Mouse (Mus musculus) cerebellum, adult 9-11 months (tissue): ENCODE results near the gene Nop9.
A peak's percentile ranks its signal among the peaks of the same experiment; 100 is the strongest.

Experiments
- DNase-seq: peaks from one replicate; pipeline ENCODE4 v3.0.0; 2022

Gene Nop9

DNA sequence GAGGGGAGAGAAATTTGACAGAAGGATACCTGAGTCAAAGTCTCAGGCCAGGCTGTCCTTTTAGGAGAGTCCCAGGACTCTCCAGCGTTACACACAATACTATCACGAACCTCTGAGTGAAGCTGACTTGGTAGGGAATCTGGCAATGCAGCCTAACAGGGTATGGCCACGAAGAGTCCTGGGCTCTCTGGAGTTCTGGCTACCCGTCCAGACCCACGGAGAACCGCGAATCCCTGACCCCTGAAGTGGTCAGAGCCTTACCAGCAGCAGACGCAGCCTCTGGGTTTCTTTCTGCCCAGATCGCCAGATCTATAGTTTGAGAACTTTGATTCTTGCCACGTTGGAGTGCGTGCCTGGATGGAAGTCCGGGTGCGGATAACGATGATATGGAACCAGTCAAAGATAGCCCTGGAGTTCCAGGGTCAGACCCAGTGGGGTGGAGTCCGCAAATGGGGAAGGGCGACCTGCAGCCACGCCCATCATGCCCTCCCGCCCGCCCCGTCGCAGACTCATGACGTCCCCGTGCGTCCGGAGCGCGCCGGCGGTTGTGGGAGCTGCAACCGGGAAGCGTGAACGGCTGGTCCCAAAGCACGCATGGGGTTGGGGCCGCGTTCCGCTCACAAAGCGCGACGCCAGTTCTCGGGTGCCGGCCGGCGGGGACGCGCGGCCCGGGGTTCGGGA, at the start of gene Nop9, which contains the start of gene Dhrs1:
Gene Nop9, plus strand, starts transcription at position 514 of the 681 bp plus-strand sequence.
Gene Dhrs1, minus strand, starts transcription at position 511 of the 681 bp plus-strand sequence.
- DNase-seq: peak; percentile 84

- DNase-seq: no peak
Observed at GRCm38 (mm10) chr14:55697226-55697625, 48.3 kb upstream of the Nop9 start.

DNA sequence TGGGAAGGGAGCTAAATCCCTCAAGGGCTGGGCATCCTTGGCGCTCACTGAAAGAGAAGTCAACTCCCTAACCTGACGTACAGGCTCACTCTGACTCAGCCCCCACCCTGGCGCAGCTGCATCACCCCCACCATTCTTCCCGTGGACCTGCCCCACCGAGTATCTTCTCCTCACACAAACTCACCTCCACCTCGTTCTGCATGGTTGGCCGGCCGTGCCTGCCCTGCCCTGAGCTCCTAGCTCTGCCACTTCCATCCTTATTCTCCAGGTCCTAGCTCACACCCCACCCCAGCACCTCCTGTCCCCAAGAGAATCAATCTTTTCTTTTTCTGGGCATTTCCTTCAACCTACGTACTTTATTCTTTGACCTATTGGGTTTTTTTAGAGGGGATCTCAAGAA, 44.4 kb upstream of the Nop9 start:
- DNase-seq: no peak

- DNase-seq: no peak
Observed at GRCm38 (mm10) chr14:55702761-55703160, 42.7 kb upstream of the Nop9 start.

GRCm38 (mm10) chr14:55706051-55706600, 39.4 kb upstream of the Nop9 start:
- no peak for DNase-seq

DNA sequence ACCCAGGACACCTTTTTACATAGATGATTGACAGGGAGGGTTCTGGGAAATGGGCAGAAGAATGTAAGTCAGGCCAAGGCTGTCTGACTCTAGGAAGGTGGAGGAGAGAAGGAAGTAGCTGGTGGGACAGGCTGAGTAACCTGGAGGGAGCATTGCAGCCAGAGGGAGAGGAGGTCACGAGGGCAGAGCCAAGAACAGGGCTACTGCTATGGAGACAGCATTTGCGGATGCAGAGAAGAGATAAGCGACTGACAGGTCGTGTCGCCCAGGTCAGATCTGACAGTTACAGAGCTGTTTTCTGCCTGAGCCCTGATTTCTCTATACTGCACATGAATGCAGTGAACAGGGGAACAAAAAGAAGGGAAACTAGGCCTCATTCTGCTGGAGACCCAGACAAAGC, 38.1 kb upstream of the Nop9 start:
- no peak for DNase-seq

- DNase-seq: no peak
Observed at GRCm38 (mm10) chr14:55709509-55709908, 36.0 kb upstream of the Nop9 start.

- DNase-seq: no peak
Observed at GRCm38 (mm10) chr14:55711786-55712185, 33.7 kb upstream of the Nop9 start.

- no peak for DNase-seq
Observed at GRCm38 (mm10) chr14:55713007-55713728, 32.3 kb upstream of the Nop9 start.

DNA sequence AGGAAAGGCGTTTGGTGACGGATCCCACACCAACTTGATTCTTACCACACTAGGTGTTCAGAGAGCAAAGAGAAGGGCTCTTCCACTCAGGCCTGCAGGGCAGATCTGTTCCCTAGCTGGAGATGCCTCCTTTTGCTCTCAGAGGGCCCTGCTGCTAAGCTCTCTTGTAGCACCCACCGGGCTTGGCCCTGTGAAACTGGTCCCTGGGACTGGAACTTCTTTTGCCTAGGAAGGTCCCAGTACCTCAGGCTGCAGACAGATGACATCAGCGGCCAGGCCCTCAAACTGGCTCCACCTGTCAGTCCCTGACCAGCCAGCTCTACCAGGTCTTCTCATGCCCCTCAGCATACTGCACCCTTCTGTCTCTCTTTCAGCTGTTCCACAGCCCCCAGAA, 31.8 kb upstream of the Nop9 start, which contains the start of gene Tgm1:
Gene Tgm1, minus strand, starts transcription at position 198 of the 394 bp plus-strand sequence.
- DNase-seq: no peak

- no peak for DNase-seq
Observed at GRCm38 (mm10) chr14:55714893-55715292, 30.6 kb upstream of the Nop9 start.

- DNase-seq: no peak
Observed at GRCm38 (mm10) chr14:55716271-55716670, 29.2 kb upstream of the Nop9 start.

GRCm38 (mm10) chr14:55716884-55717283, 28.6 kb upstream of the Nop9 start:
- DNase-seq: no peak

DNA sequence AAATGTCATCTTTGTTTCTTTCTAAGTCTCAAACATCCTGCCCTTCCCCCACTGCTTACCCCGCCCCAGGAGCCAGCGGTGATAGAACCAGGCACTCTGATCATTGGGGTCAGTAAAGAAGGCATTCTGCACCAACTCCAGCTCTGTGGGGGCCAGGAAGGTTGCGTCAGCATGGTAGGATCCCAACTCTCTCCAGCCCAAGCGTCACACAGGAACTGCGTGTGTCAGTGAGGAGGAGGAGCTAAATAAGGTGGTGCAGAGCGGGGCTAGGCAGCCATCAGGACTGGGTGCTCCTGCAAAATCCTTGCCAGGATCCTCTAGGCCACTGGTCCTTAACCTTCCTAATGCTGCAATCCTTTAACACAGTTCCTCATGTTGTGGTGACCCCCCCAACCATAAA, 25.8 kb upstream of the Nop9 start:
- DNase-seq: no peak

DNA sequence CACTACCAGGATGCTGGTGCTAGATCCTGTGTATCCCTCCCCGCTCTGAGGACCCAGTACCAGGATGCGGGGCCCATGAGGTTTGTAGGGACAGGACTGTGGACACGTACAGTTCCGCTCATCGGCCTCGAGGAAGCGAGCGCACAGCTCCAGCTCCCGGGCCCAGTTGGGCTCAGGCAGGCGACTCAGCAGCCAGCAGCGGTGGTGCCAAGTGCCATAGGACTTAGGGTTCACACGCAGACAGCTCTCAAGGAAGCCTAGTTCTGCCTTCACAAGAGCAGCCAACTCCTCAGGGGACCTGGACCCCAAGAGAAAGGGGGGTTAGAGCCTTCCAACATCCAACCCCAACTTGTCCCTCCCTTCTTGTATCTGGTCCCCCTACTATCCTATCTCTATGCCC, 24.8 kb upstream of the Nop9 start:
- peak; percentile 34 for DNase-seq

GRCm38 (mm10) chr14:55721076-55721475, 24.4 kb upstream of the Nop9 start:
- DNase-seq: peak; percentile 24

DNA sequence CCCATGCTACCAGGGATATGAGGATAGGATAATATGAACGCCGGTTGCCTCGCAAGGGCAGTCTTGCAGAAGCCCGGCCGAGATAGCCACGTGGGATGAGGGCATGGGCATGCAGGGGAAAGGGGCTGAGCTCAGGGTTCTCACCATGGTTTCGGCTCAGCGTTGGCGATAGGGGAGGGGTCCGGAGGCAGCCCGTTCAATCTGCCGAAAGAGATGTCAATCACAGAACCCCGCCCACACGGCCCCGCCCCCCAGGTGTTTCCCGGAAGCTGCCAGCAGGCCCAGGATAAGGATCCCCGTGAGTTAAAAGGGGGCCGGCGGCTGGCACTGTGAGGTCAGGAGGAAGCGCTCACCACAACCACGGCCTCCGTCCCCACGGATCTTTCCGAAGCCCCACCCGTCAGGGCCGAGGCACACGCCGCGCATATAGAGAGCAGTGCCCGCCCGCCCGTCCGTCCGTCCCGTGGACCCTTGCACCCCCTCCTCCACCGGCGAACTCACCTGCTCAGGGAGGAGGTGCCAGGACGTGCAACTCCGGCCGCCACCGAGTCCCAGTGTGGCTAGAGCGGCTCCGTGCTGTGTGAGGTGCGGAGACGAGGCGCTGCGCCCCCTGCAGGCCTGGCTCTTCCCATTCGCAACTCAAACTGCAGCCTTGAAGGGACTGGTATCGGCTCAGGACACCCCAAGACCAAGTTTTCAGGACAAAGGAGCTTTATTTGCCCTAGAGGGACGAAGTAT, 23.6 kb upstream of the Nop9 start, which contains the start of gene Rabggta:
Gene Rabggta, minus strand, starts transcription at position 564 of the 738 bp plus-strand sequence.
- peak; percentile 94 for DNase-seq

DNA sequence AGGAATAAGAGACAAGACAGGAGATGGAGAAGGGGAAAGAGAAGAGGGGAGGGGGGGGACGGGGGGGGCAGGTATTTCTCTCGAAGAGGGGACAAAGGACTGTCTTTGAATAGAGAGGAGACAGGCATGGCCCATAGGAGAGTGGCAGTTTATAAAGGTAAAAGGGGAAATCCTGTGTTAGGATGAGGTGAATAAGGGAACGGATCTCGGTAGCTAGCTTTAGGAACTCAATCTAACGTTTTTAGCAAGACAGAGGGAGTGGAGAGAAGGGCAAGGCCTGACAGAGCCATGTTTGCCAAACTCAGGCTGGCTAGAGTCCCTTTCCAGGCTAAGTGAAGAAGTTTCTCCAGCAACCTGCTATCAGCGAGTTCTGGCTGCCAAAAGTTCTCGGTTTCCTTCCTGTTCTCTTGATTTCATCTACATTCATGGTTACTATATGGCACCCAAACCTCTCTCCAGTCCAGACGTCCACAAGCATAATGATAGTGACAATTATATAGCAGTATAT, 23.0 kb upstream of the Nop9 start:
- DNase-seq: no peak

- DNase-seq: no peak
Observed at GRCm38 (mm10) chr14:55723433-55723832, 22.1 kb upstream of the Nop9 start.

GRCm38 (mm10) chr14:55724411-55724871, 21.1 kb upstream of the Nop9 start:
- DNase-seq: no peak

DNA sequence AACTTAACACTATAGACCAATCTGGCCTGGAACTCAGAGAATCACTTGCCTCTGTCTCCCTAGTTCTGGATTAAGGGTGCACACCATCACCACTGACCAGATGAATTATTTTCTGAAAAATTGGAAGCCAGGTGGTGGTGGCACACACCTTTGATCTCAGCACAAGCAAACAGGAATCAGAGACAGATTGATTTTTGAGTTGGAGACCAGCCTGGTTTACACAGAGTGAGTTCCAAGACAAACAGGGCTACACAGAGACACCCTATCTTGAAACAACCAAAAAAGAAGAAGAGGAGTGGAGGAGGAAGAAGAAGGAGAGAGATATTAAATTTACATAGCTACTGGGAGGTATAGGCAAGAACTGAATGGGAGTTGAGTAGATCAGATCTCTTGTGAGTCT, 19.2 kb upstream of the Nop9 start:
- DNase-seq: no peak

GRCm38 (mm10) chr14:55727889-55728685, 17.4 kb upstream of the Nop9 start:
- no peak for DNase-seq
